Mouse (Mus musculus) ES-E14 (cell line): ENCODE measurements around the gene Rtn1. TPM values are rescaled to one million over a fixed set of nuclear protein-coding genes. Genes with fewer than 3 reads are reported as not detected.

Experiments
- DNase-seq: peaks from one replicate; pipeline ENCODE4 v3.0.0-alpha.2; 2013; ENCODE audit warnings: low read depth, low spot score
- H3K27ac ChIP-seq: 2 replicates; pipeline ENCODE4 v1.5.1; 2012; ENCODE audit warnings: low read depth, mild to moderate bottlenecking, low read length, moderate library complexity, mixed read lengths; ENCODE audit not compliant: poor library complexity, insufficient read depth, severe bottlenecking
- H3K36me3 ChIP-seq: 2 replicates; pipeline ENCODE4 v1.6.1; 2012; ENCODE audit warnings: mild to moderate bottlenecking, low read length, moderate library complexity, mixed read lengths; ENCODE audit not compliant: control insufficient read depth, poor library complexity, insufficient read depth, severe bottlenecking
- H3K4me1 ChIP-seq, 2 experiments: fragments of 150-350 bp in 1 of 2; sonication (generic) in 1 of 2; 2 replicates each; pipeline ENCODE4 v1.6.1; 2012; ENCODE audit warnings: low read length in 2 of 2, mild to moderate bottlenecking in 1 of 2, mixed read lengths in 1 of 2; ENCODE audit not compliant: control insufficient read depth in 2 of 2, insufficient read depth in 2 of 2, poor library complexity in 1 of 2
- H3K4me3 ChIP-seq, 2 experiments: fragments of 150-350 bp in 1 of 2; sonication (generic) in 1 of 2; 2 replicates each; pipeline ENCODE4 v1.5.1; 2012; ENCODE audit warnings: low read length in 2 of 2, low read depth in 1 of 2, mild to moderate bottlenecking in 1 of 2, mixed read lengths in 1 of 2; ENCODE audit not compliant: insufficient read depth in 1 of 2, poor library complexity in 1 of 2, severe bottlenecking in 1 of 2
- H3K9ac ChIP-seq: 2 replicates; pipeline ENCODE4 v1.6.1; 2012; ENCODE audit warnings: low read depth, mild to moderate bottlenecking, low read length, mixed read lengths; ENCODE audit not compliant: poor library complexity, insufficient read depth, severe bottlenecking
- H3K9me3 ChIP-seq: fragments of 150-350 bp; sonication (generic); 2 replicates; pipeline ENCODE4 v1.6.1; 2012; ENCODE audit warnings: low read depth, mild to moderate bottlenecking, low read length; ENCODE audit not compliant: control insufficient read depth, insufficient read depth
- CHD2 ChIP-seq: IDR thresholded peaks from 2 replicates; pipeline ENCODE4 v1.6.1; 2014; ENCODE audit warnings: mild to moderate bottlenecking, low read depth, low read length, inconsistent platforms
- HCFC1 ChIP-seq: IDR thresholded peaks from 2 replicates; pipeline ENCODE4 v1.6.1; 2012; ENCODE audit warnings: low read length, inconsistent platforms, borderline replicate concordance; ENCODE audit not compliant: insufficient read depth
- MAFK ChIP-seq: IDR thresholded peaks from 2 replicates; pipeline ENCODE4 v1.6.1; 2014; ENCODE audit warnings: mild to moderate bottlenecking, low read depth, low read length, inconsistent platforms; ENCODE audit not compliant: insufficient read depth
- ZC3H11A ChIP-seq: IDR thresholded peaks from 2 replicates; pipeline ENCODE4 v1.6.1; 2012; ENCODE audit warnings: low read depth, mild to moderate bottlenecking, inconsistent platforms, low read length, borderline replicate concordance
- ZNF384 ChIP-seq: IDR thresholded peaks from 2 replicates; pipeline ENCODE4 v1.6.1; 2012; ENCODE audit warnings: low read depth, low read length, inconsistent platforms
- in situ Hi-C, 2 experiments: fragments of 600-800 bp; cut with MboI; formaldehyde crosslinking; loops; one replicate each; pipeline ENCODE4 v1.15.1; 2025; ENCODE audit warnings: low sequenced_read_pairs in 2 of 2, inconsistent platforms in 1 of 2; ENCODE audit not compliant: unreplicated experiment in 2 of 2
- total RNA-seq: library from RNA; depleted of rRNA; stranded (reverse); fragments of 300-350 nt; gene quantifications from 2 replicates; pipeline ENCODE4 v1.2.3, GENCODE M21; 2012

Gene Rtn1
- total RNA-seq, 1 experiment = 8.7 TPM

DNA sequence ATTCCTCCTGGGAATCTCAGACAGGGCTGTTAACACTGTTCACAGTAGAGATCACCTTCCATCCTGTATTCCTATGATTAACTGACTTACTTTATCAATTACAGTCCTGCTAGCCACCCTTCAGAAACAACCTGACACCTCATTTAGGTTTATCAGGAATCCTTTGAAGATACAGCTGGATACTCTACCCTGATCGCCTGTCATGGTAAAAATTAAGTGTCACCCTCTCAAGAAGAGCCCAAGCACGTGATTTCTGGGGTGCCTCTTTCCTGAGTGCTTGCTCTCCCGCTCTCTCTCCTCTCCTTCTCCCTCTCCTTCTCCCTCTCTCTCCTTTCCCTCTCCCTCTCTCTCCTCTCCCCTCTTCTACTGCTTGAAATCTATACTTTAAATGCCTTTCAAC lies 49.0 kb downstream of the Rtn1 start:
- no peak overlapping the region for H3K9ac ChIP-seq
- in situ Hi-C loops = no loop called here
- TF ChIP-seq MAFK (no peak), ZC3H11A (no peak), ZNF384 (no peak), HCFC1 (no peak), CHD2 (no peak)
- no peaks in the 10 kb centered on the region for H3K36me3 ChIP-seq
- H3K4me1 ChIP-seq = peaks cover 0 to 4% of the 10 kb centered on the region in 2 experiments; a peak in 1 of 4 replicates
- no peak overlapping the region for H3K4me3 ChIP-seq
- no peak for DNase-seq
- no peak overlapping the region for H3K27ac ChIP-seq
- H3K9me3 ChIP-seq = no peaks in the 10 kb centered on the region

- TF ChIP-seq CHD2 (no peak), ZNF384 (no peak), ZC3H11A (no peak), HCFC1 (no peak), MAFK (no peak)
- H3K4me1 ChIP-seq = peaks cover 0 to 4% of the 10 kb centered on the region in 2 experiments; a peak in 1 of 4 replicates
- DNase-seq = no peak
- H3K27ac ChIP-seq = no peak overlapping the region
- no peaks in the 10 kb centered on the region for H3K36me3 ChIP-seq
- H3K9me3 ChIP-seq = no peaks in the 10 kb centered on the region
- H3K9ac ChIP-seq = no peak overlapping the region
- in situ Hi-C loops = no loop called here
- H3K4me3 ChIP-seq = no peak overlapping the region
Observed at GRCm38 (mm10) chr12:72357667-72358420, 51.0 kb downstream of the Rtn1 start.

- no peaks in the 10 kb centered on the region for H3K36me3 ChIP-seq
- H3K9ac ChIP-seq = no peak overlapping the region
- TF ChIP-seq MAFK (no peak), HCFC1 (no peak), CHD2 (no peak), ZNF384 (no peak), ZC3H11A (no peak)
- no peaks in the 10 kb centered on the region for H3K4me1 ChIP-seq
- no peak overlapping the region for H3K4me3 ChIP-seq
- in situ Hi-C loops = no loop called here
- H3K27ac ChIP-seq = no peak overlapping the region
- no peaks in the 10 kb centered on the region for H3K9me3 ChIP-seq
- DNase-seq = no peak
Observed at GRCm38 (mm10) chr12:72354241-72354640, 54.6 kb downstream of the Rtn1 start.

DNA sequence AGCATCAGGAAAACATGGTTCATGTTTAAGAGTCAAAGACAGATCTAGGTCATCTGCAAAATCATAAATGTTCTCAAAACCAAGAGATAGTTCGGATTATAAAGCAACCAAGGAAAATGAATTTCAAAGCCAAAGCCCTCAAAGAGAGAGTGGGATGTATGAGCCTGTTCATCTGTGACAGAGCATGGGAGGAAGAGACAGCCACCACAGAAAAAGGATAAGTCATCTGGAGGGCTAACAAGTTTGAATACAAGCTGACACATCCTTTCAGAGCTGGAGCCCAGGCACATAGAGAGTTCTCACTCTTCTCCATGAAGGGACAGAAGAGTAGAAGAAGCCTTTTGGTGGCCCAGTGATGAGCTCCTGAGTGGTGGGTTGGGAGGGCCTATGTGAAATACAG lies 55.3 kb downstream of the Rtn1 start:
- Histone ChIP-seq H3K27ac (no peak overlapping the region), H3K9ac (no peak overlapping the region), H3K4me1 (no peaks in the 10 kb centered on the region), H3K9me3 (no peaks in the 10 kb centered on the region), H3K36me3 (no peaks in the 10 kb centered on the region), H3K4me3 (no peak overlapping the region)
- in situ Hi-C loops = no loop called here
- no peak for TF ChIP-seq CHD2
- TF ChIP-seq MAFK = no peak
- TF ChIP-seq ZNF384 = no peak
- TF ChIP-seq HCFC1 = no peak
- no peak for TF ChIP-seq ZC3H11A
- no peak for DNase-seq

DNA sequence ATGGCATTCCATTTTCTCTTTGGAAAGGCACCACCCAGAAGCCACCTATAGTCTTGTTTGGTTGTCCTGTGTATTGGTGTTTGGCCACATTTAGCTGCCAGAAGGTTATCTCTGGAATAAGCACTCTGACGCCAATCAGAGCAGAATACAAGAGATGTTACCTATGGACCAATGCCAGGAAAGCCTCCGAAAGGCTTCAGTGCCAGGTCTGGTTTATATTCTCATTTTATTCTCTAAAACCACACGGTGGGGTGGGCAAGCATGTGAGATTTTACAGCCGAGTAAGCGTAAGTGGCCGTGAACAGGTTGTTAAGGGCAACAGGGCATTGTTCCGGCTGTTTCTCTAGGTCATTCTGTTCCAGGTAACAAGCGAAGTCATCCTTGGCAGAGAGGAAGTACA lies 60.3 kb downstream of the Rtn1 start:
- H3K9ac ChIP-seq = no peak overlapping the region
- no peak for DNase-seq
- in situ Hi-C loops = no loop called here
- H3K27ac ChIP-seq = no peak overlapping the region
- H3K9me3 ChIP-seq = no peaks in the 10 kb centered on the region
- no peak for TF ChIP-seq HCFC1
- TF ChIP-seq ZC3H11A = no peak
- no peak for TF ChIP-seq CHD2
- TF ChIP-seq MAFK = no peak
- no peak for TF ChIP-seq ZNF384
- H3K4me3 ChIP-seq = no peak overlapping the region
- no peaks in the 10 kb centered on the region for H3K36me3 ChIP-seq
- H3K4me1 ChIP-seq = no peaks in the 10 kb centered on the region
